Mouse (Mus musculus): Measurements from ENCODE around the gene Bcl9l. TPM values are rescaled to one million over a fixed set of nuclear protein-coding genes. Genes with fewer than 3 reads are reported as not detected.

Bcl9l gene
- polyA plus RNA-seq, 1 experiment from 2014 or later: 8.7 TPM

- WGBS: 86% methylated on average over 5 of the region's 5 CpGs
These were observed 20.7 kb upstream of the Bcl9l start for GRCm38 (mm10) chr9:44461950-44462349.

GRCm38 (mm10) chr9:44468224-44468623 lies 14.4 kb upstream of the Bcl9l start:
- no peak overlapping the region for H3K27ac ChIP-seq (ENCODE audit: low read depth, low read length)
- no peaks in the 10 kb centered on the region for H3K27me3 ChIP-seq (ENCODE audit: control insufficient read depth, insufficient read depth, low read length)
- H3K36me3 ChIP-seq (ENCODE audit: control insufficient read depth, insufficient read depth, low read length): no peaks in the 10 kb centered on the region
- DNase-seq (ENCODE audit: low spot score) (no peak), ATAC-seq (replicated peaks; ENCODE audit: low FRiP score) (no peak)
- H3K9me3 ChIP-seq (ENCODE audit: control insufficient read depth, low read length): no peaks in the 10 kb centered on the region
- no peaks in the 10 kb centered on the region for H3K4me1 ChIP-seq (replicated peaks; ENCODE audit: control insufficient read depth, insufficient read depth, low read length)
- H3K9ac ChIP-seq (ENCODE audit: low read length): no peak overlapping the region; the same call in 1 of the 2 replicates
- no peak overlapping the region for H3K4me2 ChIP-seq (ENCODE audit: low read depth, low read length, severe bottlenecking)
- no peak overlapping the region for H3K4me3 ChIP-seq (ENCODE audit: low read depth, low read length)
- 67% methylated on average over 7 of the region's 7 CpGs for WGBS

More at GRCm38 (mm10) chr9:44461950-44462349, 20.7 kb upstream of the Bcl9l start:
- ATAC-seq (replicated peaks; ENCODE audit: low FRiP score) (no peak), DNase-seq (ENCODE audit: low spot score) (no peak)
- H3K9ac ChIP-seq (ENCODE audit: low read length): no peak overlapping the region
- H3K27ac ChIP-seq (ENCODE audit: low read depth, low read length): no peak overlapping the region
- no peak overlapping the region for H3K4me3 ChIP-seq (ENCODE audit: low read depth, low read length)
- H3K9me3 ChIP-seq (ENCODE audit: control insufficient read depth, low read length): no peaks in the 10 kb centered on the region
- H3K36me3 ChIP-seq (ENCODE audit: control insufficient read depth, insufficient read depth, low read length): no peaks in the 10 kb centered on the region
- H3K27me3 ChIP-seq (ENCODE audit: control insufficient read depth, insufficient read depth, low read length): no peaks in the 10 kb centered on the region
- no peak overlapping the region for H3K4me2 ChIP-seq (ENCODE audit: low read depth, low read length, severe bottlenecking)
- H3K4me1 ChIP-seq (replicated peaks; ENCODE audit: control insufficient read depth, insufficient read depth, low read length): peaks cover 7% of the 10 kb centered on the region

- H3K4me1 ChIP-seq (replicated peaks; ENCODE audit: control insufficient read depth, insufficient read depth, low read length): no peaks in the 10 kb centered on the region
- H3K27me3 ChIP-seq (ENCODE audit: control insufficient read depth, insufficient read depth, low read length): no peaks in the 10 kb centered on the region
- no peaks in the 10 kb centered on the region for H3K9me3 ChIP-seq (ENCODE audit: control insufficient read depth, low read length)
- WGBS: 62% methylated on average over 2 of the region's 2 CpGs
- H3K9ac ChIP-seq (ENCODE audit: low read length): no peak overlapping the region
- H3K4me2 ChIP-seq (ENCODE audit: low read depth, low read length, severe bottlenecking): no peak overlapping the region
- DNase-seq (ENCODE audit: low spot score) (no peak), ATAC-seq (replicated peaks; ENCODE audit: low FRiP score) (no peak)
- H3K36me3 ChIP-seq (ENCODE audit: control insufficient read depth, insufficient read depth, low read length): no peaks in the 10 kb centered on the region
- H3K4me3 ChIP-seq (ENCODE audit: low read depth, low read length): no peak overlapping the region
- no peak overlapping the region for H3K27ac ChIP-seq (ENCODE audit: low read depth, low read length)
These were observed 13.8 kb upstream of the Bcl9l start for GRCm38 (mm10) chr9:44468800-44469199.

- no peaks in the 10 kb centered on the region for H3K9me3 ChIP-seq (ENCODE audit: control insufficient read depth, low read length)
- H3K36me3 ChIP-seq (ENCODE audit: control insufficient read depth, insufficient read depth, low read length): no peaks in the 10 kb centered on the region
- no peak overlapping the region for H3K4me2 ChIP-seq (ENCODE audit: low read depth, low read length, severe bottlenecking)
- H3K4me3 ChIP-seq (ENCODE audit: low read depth, low read length): no peak overlapping the region
- H3K27me3 ChIP-seq (ENCODE audit: control insufficient read depth, insufficient read depth, low read length): no peaks in the 10 kb centered on the region
- WGBS: 63% methylated on average over 3 of the region's 3 CpGs
- no peak overlapping the region for H3K27ac ChIP-seq (ENCODE audit: low read depth, low read length)
- ATAC-seq (replicated peaks; ENCODE audit: low FRiP score) (no peak), DNase-seq (ENCODE audit: low spot score) (no peak)
- H3K4me1 ChIP-seq (replicated peaks; ENCODE audit: control insufficient read depth, insufficient read depth, low read length): peaks cover 6% of the 10 kb centered on the region; the same call in 1 of the 2 replicates
- no peak overlapping the region for H3K9ac ChIP-seq (ENCODE audit: low read length)
These were observed 9.4 kb upstream of the Bcl9l start for GRCm38 (mm10) chr9:44473184-44473583.

GRCm38 (mm10) chr9:44474327-44474726 lies 8.3 kb upstream of the Bcl9l start:
- H3K9ac ChIP-seq (ENCODE audit: low read length): no peak overlapping the region

GRCm38 (mm10) chr9:44475936-44476335 lies 6.7 kb upstream of the Bcl9l start:
- no peak overlapping the region for H3K9ac ChIP-seq (ENCODE audit: low read length)
- no peak for DNase-seq (ENCODE audit: low spot score)
- H3K4me2 ChIP-seq (ENCODE audit: low read depth, low read length, severe bottlenecking): no peak overlapping the region
- no peak overlapping the region for H3K27ac ChIP-seq (ENCODE audit: low read depth, low read length)
- no peaks in the 10 kb centered on the region for H3K9me3 ChIP-seq (ENCODE audit: control insufficient read depth, low read length)
- H3K4me1 ChIP-seq (replicated peaks; ENCODE audit: control insufficient read depth, insufficient read depth, low read length): peaks cover 7% of the 10 kb centered on the region; the same call in 1 of the 2 replicates
- H3K36me3 ChIP-seq (ENCODE audit: control insufficient read depth, insufficient read depth, low read length): no peaks in the 10 kb centered on the region
- no peak for ATAC-seq (replicated peaks; ENCODE audit: low FRiP score)
- H3K27me3 ChIP-seq (ENCODE audit: control insufficient read depth, insufficient read depth, low read length): no peaks in the 10 kb centered on the region
- no peak overlapping the region for H3K4me3 ChIP-seq (ENCODE audit: low read depth, low read length)
- WGBS: 85% methylated on average over 3 of the region's 3 CpGs

More at GRCm38 (mm10) chr9:44474327-44474726, 8.3 kb upstream of the Bcl9l start:
- Histone ChIP-seq H3K4me3 (ENCODE audit: low read depth, low read length) (no peak overlapping the region), H3K27me3 (ENCODE audit: control insufficient read depth, insufficient read depth, low read length) (no peaks in the 10 kb centered on the region), H3K36me3 (ENCODE audit: control insufficient read depth, insufficient read depth, low read length) (no peaks in the 10 kb centered on the region), H3K4me2 (ENCODE audit: low read depth, low read length, severe bottlenecking) (no peak overlapping the region), H3K4me1 (replicated peaks; ENCODE audit: control insufficient read depth, insufficient read depth, low read length) (peaks cover 7% of the 10 kb centered on the region; the same call in 1 of the 2 replicates), H3K9me3 (ENCODE audit: control insufficient read depth, low read length) (no peaks in the 10 kb centered on the region), H3K27ac (ENCODE audit: low read depth, low read length) (no peak overlapping the region)
- no peak for DNase-seq (ENCODE audit: low spot score)
- 47% methylated on average over 1 of the region's 1 CpGs for WGBS
- no peak for ATAC-seq (replicated peaks; ENCODE audit: low FRiP score)

GRCm38 (mm10) chr9:44477339-44478228 lies 5.0 kb upstream of the Bcl9l start:
- peaks cover 7% of the 10 kb centered on the region; the same call in 1 of the 2 replicates for H3K4me1 ChIP-seq (replicated peaks; ENCODE audit: control insufficient read depth, insufficient read depth, low read length)
- WGBS: 7% methylated on average over 24 of the region's 24 CpGs
- DNase-seq (ENCODE audit: low spot score): no peak
- H3K9me3 ChIP-seq (ENCODE audit: control insufficient read depth, low read length): no peaks in the 10 kb centered on the region
- no peaks in the 10 kb centered on the region for H3K27me3 ChIP-seq (ENCODE audit: control insufficient read depth, insufficient read depth, low read length)
- H3K9ac ChIP-seq (ENCODE audit: low read length): peak overlapping the region; percentile 51
- H3K4me3 ChIP-seq (ENCODE audit: low read depth, low read length): peak overlapping the region; percentile 65
- no peak; the same call in 1 of the 2 replicates for ATAC-seq (replicated peaks; ENCODE audit: low FRiP score)
- H3K36me3 ChIP-seq (ENCODE audit: control insufficient read depth, insufficient read depth, low read length): no peaks in the 10 kb centered on the region
- H3K27ac ChIP-seq (ENCODE audit: low read depth, low read length): peak overlapping the region; percentile 97; the same call in 1 of the 2 replicates
- H3K4me2 ChIP-seq (ENCODE audit: low read depth, low read length, severe bottlenecking): peak overlapping the region; percentile 99

GRCm38 (mm10) chr9:44478229-44478921 lies 4.2 kb upstream of the Bcl9l start:
- H3K4me1 ChIP-seq (replicated peaks; ENCODE audit: control insufficient read depth, insufficient read depth, low read length): peaks cover 7% of the 10 kb centered on the region; the same call in 1 of the 2 replicates
- peak overlapping the region; percentile 97 for H3K27ac ChIP-seq (ENCODE audit: low read depth, low read length)
- DNase-seq (ENCODE audit: low spot score) (peak; percentile 92), ATAC-seq (replicated peaks; ENCODE audit: low FRiP score) (peak; percentile 66)
- H3K36me3 ChIP-seq (ENCODE audit: control insufficient read depth, insufficient read depth, low read length): no peaks in the 10 kb centered on the region
- peak overlapping the region; percentile 65 for H3K4me3 ChIP-seq (ENCODE audit: low read depth, low read length)
- no peaks in the 10 kb centered on the region for H3K9me3 ChIP-seq (ENCODE audit: control insufficient read depth, low read length)
- WGBS: 1% methylated on average over 21 of the region's 27 CpGs
- peak overlapping the region; percentile 99 for H3K4me2 ChIP-seq (ENCODE audit: low read depth, low read length, severe bottlenecking)
- H3K27me3 ChIP-seq (ENCODE audit: control insufficient read depth, insufficient read depth, low read length): no peaks in the 10 kb centered on the region
- H3K9ac ChIP-seq (ENCODE audit: low read length): peak overlapping the region; percentile 80

Measured in forebrain, embryonic 11.5 days (tissue).